Mouse (Mus musculus) ES-E14 (cell line): ENCODE results near the gene Tm9sf1.

Experiments used
- ZC3H11A ChIP-seq: IDR thresholded peaks from 2 replicates; pipeline ENCODE4 v1.6.1; 2012; ENCODE audit warnings: low read depth, mild to moderate bottlenecking, inconsistent platforms, low read length, borderline replicate concordance
- ZNF384 ChIP-seq: IDR thresholded peaks from 2 replicates; pipeline ENCODE4 v1.6.1; 2012; ENCODE audit warnings: low read depth, low read length, inconsistent platforms

- no peak for TF ChIP-seq ZNF384
- no peak for TF ChIP-seq ZC3H11A
Observed at GRCm38 (mm10) chr14:55589771-55590448, 53.7 kb downstream of the Tm9sf1 start.
